Mouse (Mus musculus): ENCODE results near the gene Erich3.
"Not testable (repeated sequence)": the region's sequence is repeated elsewhere in the genome, so short reads cannot be mapped to it uniquely, and the experiment has no call there.

- not testable (repeated sequence) for TF ChIP-seq CTCF, EP300 (IDR thresholded peaks at IDR 0.05; ENCODE audit: low read depth)
These were observed 32.4 kb upstream of the Erich3 start for GRCm38 (mm10) chr3:154631281-154631680.

All from liver, postnatal 0 days (tissue).